Mouse (Mus musculus) spleen, adult 2 months (tissue): ENCODE data around the gene Fhit. TPM values are rescaled to one million over a fixed set of nuclear protein-coding genes. Genes with fewer than 3 reads are reported as not detected.

Experiments
- DNase-seq, 2 experiments: peaks; one replicate each; pipeline versions ENCODE4 v3.0.0 to v3.0.0-alpha.2; 2012 to 2021; ENCODE audit warnings: low spot score in 2 of 2, low read depth in 1 of 2
- H3K27ac ChIP-seq: fragments of 200-500 bp; 2 replicates; pipeline ENCODE4 v1.5.1; 2012; ENCODE audit warnings: low read length, inconsistent platforms; ENCODE audit not compliant: insufficient read depth
- H3K27me3 ChIP-seq: fragments of 200-500 bp; 2 replicates; pipeline ENCODE4 v1.6.1; 2012; ENCODE audit warnings: mild to moderate bottlenecking, moderate library complexity, low read length, inconsistent platforms; ENCODE audit not compliant: control insufficient read depth, insufficient read depth
- H3K36me3 ChIP-seq: fragments of 200-500 bp; 2 replicates; pipeline ENCODE4 v1.6.1; 2012; ENCODE audit warnings: mild to moderate bottlenecking, low read length, inconsistent platforms; ENCODE audit not compliant: control insufficient read depth, insufficient read depth
- H3K4me1 ChIP-seq: fragments of 200-500 bp; 2 replicates; pipeline ENCODE4 v1.6.1; 2011; ENCODE audit warnings: inconsistent platforms; ENCODE audit not compliant: control insufficient read depth, insufficient read depth, insufficient read length
- H3K4me3 ChIP-seq: fragments of 200-500 bp; 2 replicates; pipeline ENCODE4 v1.5.1; 2011; ENCODE audit warnings: mild to moderate bottlenecking, inconsistent platforms; ENCODE audit not compliant: insufficient read depth, insufficient read length; ENCODE audit errors: extremely low read depth
- CTCF ChIP-seq: fragments of 200-500 bp; IDR thresholded peaks from 2 replicates; pipeline ENCODE4 v1.5.1; 2011; ENCODE audit warnings: mild to moderate bottlenecking, inconsistent platforms; ENCODE audit not compliant: insufficient read depth, insufficient read length, insufficient replicate concordance; ENCODE audit errors: extremely low read depth
- POLR2A ChIP-seq: fragments of 200-500 bp; IDR thresholded peaks from 2 replicates; pipeline ENCODE4 v1.6.1; 2011; ENCODE audit warnings: low read depth, low read length, inconsistent platforms
- WGBS: fragments of 180-500 bp; shearing (Covaris S2); methylation state at CpG from one replicate; pipeline ENCODE4 v1.1.7; 2018; 5-methylcytosine and 5-hydroxymethylcytosine counted together
- polyA plus RNA-seq: library from polyadenylated mRNA; depleted of rRNA; stranded (reverse); fragments of >200 nt; gene quantifications from 2 replicates; pipeline ENCODE4 v1.2.3, GENCODE M21; 2012

Gene Fhit
- polyA plus RNA-seq, 1 experiment: 2.0 TPM

DNA sequence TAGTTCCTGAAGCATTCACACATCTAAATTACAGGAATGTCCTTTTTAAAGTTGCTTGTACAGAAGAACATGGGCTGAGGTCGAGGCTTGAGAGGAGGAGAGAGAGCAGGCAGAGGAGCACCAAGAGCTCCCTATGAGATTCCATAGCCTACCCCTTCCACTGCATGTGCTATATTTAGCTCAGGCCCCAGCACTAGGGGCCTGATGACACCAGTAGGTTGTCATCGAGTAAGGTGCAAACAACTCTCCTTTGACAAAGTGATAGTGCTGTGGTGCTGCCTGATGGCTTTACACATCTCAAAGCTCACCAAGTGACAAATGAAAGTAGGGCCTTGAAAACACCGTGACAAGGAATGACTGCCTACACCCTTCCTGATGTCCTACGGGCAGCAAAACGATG is 967.7 kb downstream of the Fhit start:
- 74% methylated on average over 5 of the region's 5 CpGs for WGBS
- TF ChIP-seq POLR2A (no peak), CTCF (no peak)
- Histone ChIP-seq H3K27ac (no peak overlapping the region), H3K27me3 (no peaks in the 10 kb centered on the region), H3K4me3 (no peak overlapping the region), H3K36me3 (no peaks in the 10 kb centered on the region), H3K4me1 (no peaks in the 10 kb centered on the region)
- no peak for DNase-seq

DNA sequence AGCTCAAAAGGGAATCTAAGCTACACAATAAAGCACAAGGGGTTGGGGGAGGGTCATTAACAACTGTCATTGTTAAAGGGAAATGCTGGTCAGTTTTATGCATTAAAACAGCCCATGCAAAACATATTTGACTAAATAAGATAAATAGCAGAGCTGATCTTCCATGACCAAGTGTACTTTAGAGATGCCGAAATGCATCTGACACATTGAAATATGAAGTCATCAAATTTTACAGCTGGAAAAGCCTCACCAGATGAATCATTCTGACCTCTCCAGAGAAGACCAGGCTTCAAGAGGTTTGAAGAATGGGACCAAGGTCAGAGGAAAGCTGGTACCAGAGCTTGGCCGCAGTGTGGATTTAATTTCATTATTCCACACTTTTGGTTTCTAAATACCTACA is 990.1 kb downstream of the Fhit start:
- no peak for DNase-seq
- WGBS: 93% methylated on average over 2 of the region's 2 CpGs

DNA sequence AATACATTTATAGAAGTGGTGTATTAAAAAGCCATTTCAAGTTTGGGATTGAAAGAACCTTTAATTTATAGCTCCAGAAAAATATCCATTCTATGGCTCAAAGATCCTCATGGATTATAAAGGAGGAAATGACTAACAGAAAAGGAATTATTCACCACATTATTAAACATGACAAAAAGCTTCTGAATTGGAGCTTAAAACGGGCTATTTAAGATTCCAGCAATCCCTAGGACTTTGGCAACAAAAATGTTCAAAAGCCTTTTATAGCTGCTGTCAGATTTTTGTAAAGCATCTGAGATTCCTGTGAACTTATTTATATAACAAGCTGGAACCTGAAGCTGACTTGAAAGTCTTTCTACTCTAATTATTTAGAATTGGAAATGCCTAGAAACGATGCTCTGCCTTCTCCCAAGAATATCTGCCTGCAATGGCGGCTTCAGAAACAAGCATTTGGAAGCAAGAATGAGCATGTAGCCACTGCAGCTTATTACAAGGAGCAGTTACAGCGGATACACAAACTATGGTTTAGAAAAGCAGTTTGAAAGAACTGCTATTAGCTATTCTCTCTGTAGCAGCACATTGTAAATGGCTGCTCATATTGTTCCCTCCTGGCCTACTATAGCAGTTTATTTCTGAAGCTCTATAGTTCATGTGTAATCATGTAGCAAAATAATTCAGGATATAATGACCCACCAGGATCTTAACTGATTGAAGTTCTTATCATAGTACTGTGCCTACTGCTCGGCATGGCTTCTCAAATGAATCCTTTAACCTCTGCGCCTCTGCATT is 995.0 kb downstream of the Fhit start:
- WGBS: 87% methylated on average over 6 of the region's 6 CpGs
- no peaks in the 10 kb centered on the region for H3K4me1 ChIP-seq
- no peak overlapping the region for H3K27ac ChIP-seq
- no peak overlapping the region for H3K4me3 ChIP-seq
- TF ChIP-seq POLR2A (no peak), CTCF (no peak)
- H3K36me3 ChIP-seq: no peaks in the 10 kb centered on the region
- no peak for DNase-seq
- H3K27me3 ChIP-seq: no peaks in the 10 kb centered on the region

More for the DNA sequence above, 990.1 kb downstream of the Fhit start:
- Histone ChIP-seq H3K4me1 (no peaks in the 10 kb centered on the region), H3K27me3 (no peaks in the 10 kb centered on the region), H3K27ac (no peak overlapping the region), H3K36me3 (no peaks in the 10 kb centered on the region), H3K4me3 (no peak overlapping the region)
- TF ChIP-seq POLR2A: no peak
- TF ChIP-seq CTCF: no peak

DNA sequence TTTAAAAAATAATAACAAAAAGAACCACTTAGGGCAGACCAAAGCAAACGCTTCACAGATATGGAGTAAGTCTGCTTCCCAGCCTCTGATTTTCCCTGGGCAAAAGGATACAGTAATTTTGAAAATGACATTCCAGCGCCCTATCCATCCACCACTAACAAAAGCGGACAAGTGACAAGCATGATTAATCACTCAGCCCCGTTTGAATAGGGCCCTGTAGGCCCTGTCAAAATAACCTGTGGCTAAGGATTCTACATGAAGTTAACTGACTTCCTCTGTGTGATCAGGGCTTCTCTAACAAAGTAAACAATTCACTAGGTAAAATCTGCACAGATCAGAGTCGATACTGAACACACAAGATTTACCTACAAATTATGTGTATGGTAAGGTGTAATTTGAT is 1012.0 kb downstream of the Fhit start:
- no peak for DNase-seq
- Histone ChIP-seq H3K27me3 (no peaks in the 10 kb centered on the region), H3K27ac (no peak overlapping the region), H3K36me3 (no peaks in the 10 kb centered on the region), H3K4me1 (no peaks in the 10 kb centered on the region), H3K4me3 (no peak overlapping the region)
- WGBS: 70% methylated on average over 5 of the region's 5 CpGs
- TF ChIP-seq POLR2A (no peak), CTCF (no peak)

DNA sequence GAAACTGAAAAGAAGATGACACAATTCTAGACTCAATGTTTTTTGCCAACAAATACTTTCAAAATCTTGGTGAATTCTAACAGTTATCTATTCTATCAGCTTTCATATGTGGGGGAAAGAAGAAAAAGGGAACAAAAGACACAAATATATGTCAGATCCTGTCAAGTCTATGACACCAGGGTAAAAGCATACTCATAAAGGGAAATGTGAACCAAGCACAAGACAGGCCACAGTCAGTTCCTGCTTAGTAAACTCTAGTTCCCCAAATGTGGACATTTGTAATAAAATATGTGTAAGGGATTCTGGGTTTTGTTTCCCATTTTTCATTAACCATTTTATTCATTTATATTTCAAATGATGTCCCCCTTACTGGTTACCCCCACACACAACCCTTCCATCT is 1022.5 kb downstream of the Fhit start:
- H3K27me3 ChIP-seq: no peaks in the 10 kb centered on the region
- DNase-seq: no peak
- H3K4me3 ChIP-seq: no peak overlapping the region
- H3K4me1 ChIP-seq: no peaks in the 10 kb centered on the region
- no peaks in the 10 kb centered on the region for H3K36me3 ChIP-seq
- no peak overlapping the region for H3K27ac ChIP-seq
- TF ChIP-seq POLR2A: no peak

DNA sequence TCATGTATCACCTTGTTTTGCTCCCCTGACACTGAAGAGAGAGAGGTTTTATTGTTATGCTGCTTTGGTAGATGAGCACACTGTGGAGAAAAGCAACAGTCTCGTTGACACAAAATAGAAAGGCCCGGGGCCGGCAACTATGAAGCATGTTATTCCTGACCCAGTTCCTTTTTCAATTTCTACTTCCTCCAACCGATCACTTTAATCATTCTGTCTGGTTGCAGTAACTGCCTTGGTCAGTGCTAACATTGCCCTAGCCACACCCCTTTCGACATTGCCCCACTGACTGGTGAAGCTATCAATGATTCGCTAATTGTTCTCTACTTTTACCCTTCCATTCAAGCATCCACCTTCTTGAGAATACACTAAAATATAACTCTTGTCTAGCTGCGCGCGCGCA is 1028.0 kb downstream of the Fhit start:
- H3K27me3 ChIP-seq: no peaks in the 10 kb centered on the region
- H3K4me1 ChIP-seq: no peaks in the 10 kb centered on the region
- H3K27ac ChIP-seq: no peak overlapping the region
- 67% methylated on average over 10 of the region's 10 CpGs for WGBS
- no peaks in the 10 kb centered on the region for H3K36me3 ChIP-seq
- no peak overlapping the region for H3K4me3 ChIP-seq
- no peak for DNase-seq
- TF ChIP-seq POLR2A (no peak), CTCF (no peak)

DNA sequence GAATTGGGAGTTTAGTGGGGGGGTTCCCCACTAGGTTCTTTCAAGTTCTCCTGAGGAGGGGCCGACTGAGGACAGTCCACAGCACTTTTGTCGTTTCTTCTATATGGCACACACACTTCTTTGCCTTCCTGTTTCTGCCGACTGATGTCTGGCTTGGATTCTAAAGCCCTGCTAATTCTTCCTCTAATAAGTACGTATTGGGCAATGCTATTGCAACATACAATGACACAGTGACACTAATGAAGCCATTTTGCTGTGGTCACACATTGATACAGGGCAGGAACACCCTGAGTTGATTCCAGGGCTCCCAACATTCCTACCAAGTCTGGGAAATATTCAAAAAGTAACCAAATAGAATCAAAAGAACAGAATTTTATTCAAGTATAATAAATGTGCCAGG is 1032.2 kb downstream of the Fhit start:
- TF ChIP-seq POLR2A (no peak), CTCF (no peak)
- WGBS: 80% methylated on average over 4 of the region's 4 CpGs
- no peaks in the 10 kb centered on the region for H3K36me3 ChIP-seq
- H3K27ac ChIP-seq: no peak overlapping the region
- no peaks in the 10 kb centered on the region for H3K27me3 ChIP-seq
- H3K4me3 ChIP-seq: no peak overlapping the region
- DNase-seq: no peak
- H3K4me1 ChIP-seq: no peaks in the 10 kb centered on the region
